Mouse (Mus musculus) ovary, postnatal 36 days (tissue): ENCODE data around the gene Hoxa10.

ENCODE experiments used
- DNase-seq: peaks from one replicate; pipeline ENCODE4 v3.0.0; 2022; ENCODE audit warnings: low spot score, mixed read lengths

The Hoxa10 gene

DNA sequence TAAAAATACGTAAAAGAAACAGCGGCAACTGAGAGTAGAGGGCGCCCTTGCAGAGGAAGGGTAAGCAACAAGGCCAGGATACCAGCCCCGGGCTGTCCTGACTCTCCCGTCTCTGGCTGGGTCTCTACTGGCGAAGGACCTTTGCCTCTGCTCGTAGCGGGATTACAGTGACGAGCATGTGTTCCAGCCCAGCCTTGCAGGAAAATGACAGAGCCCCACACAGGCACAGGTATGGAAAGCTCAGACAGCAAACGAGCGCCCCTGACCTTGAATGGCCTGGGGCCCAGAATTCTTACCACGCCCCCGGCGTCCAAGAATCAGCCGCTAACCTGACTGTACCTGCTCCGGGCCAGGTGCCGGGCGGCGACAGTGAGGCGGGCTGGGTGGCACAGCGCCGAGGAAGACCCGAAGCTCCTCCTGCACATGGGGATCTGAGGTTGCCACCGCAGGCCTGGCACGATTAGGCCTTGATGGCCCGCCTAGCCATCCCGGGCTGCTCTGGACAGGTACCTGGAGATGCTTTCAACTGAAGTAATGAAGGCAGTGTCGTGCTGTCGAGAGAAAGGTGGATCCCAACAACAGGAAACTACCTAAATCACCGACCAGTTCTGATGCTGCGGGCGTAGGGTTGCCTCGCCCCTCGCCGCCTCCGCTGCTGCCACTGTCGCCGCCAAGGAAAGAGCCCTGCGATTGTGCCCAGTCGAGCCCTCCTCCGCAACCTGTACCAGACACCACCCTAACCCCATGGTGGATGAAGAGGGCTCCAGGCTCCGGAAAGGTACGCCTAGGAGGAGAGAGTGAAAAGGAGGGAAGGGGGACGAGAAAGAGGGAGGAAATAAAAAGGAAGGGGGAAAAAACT is 10.9 kb downstream of the Hoxa10 start:
- DNase-seq = no peak

DNA sequence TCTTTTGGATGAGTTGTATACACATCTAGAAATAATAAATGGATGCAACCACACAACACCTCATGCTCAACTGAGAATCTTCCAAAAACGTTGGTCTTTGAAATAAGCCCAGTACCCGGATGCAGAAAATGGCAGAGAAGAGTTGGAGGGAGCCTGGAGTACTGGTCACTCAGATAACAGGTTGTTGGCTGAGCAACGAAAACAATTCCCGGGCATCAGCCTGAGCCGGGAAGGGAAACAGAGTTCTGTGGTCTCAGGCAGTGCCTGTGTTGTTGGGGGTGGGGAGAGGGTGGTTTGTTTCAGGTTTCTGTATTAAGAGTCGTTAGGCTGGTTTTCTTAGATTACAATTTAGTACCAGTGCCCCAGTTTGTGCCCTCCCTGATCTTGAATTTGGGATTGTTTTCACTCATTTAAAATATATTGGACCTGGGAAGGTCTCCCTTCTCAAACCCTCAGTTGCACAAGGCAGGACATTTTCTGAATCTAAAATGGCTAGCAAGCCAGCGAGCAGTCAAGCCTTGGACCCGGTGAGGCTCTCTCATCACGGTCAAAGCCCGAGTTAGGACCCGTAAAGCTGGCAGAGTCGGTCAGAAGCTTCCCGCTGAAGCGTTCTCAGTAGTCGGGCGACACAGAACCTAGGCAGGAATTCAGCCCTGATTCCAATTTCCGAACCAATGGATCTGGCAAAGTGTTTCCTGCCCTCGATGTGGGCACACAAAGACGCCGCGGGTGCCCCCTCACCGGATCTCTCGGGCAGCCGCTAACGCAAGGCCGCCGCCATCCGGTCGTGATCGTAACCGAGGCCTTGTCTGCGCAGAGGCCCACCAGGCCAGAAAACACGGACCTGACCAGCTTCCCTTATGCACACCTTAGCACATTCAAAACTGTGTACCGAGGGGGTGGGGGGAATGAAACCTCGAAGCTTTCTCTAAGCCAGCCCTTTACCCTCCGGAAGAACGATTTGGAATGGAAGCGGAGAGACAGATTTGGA is 11.9 kb downstream of the Hoxa10 start:
- DNase-seq = no peak

DNA sequence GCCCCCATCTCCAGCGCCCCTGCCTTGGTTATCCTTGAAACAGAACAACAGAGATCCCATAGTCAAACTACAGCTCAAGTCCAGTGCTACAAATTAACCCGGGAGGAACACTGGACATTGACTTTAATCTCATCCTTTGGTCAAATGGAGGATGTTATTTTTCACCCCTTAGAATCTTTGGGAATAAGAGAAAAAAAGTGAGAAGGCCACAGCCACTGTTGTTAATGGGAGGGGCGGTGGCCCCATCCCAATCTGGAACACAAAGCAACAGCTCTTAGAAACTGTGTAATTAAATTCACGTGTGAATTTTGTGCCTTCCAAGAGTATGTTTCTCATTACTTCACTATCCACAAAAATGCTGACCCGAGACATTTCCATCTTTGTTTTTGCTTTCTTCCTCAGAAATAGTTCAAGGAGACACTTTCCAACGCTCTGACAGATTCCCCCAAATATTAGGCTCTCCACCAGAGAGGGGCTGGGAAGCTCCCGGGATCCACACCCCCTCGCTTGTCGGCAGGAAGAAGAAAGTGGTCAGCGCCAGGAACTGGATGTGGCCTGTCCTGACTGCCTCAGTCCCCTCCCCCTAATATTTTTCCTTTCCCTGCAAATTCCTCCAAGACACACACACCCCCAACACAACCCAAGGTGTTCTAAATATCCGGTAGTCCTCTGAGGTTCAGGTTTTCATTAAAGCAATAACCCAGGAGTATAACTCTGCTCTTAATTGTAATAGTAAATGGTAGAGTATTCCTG is 13.0 kb downstream of the Hoxa10 start:
- DNase-seq = no peak

- DNase-seq = no peak
These were observed 13.9 kb downstream of the Hoxa10 start for GRCm38 (mm10) chr6:52226569-52227257.

GRCm38 (mm10) chr6:52225612-52226568 is 14.8 kb downstream of the Hoxa10 start:
- no peak for DNase-seq

GRCm38 (mm10) chr6:52224895-52225611 is 15.6 kb downstream of the Hoxa10 start:
- no peak for DNase-seq

DNA sequence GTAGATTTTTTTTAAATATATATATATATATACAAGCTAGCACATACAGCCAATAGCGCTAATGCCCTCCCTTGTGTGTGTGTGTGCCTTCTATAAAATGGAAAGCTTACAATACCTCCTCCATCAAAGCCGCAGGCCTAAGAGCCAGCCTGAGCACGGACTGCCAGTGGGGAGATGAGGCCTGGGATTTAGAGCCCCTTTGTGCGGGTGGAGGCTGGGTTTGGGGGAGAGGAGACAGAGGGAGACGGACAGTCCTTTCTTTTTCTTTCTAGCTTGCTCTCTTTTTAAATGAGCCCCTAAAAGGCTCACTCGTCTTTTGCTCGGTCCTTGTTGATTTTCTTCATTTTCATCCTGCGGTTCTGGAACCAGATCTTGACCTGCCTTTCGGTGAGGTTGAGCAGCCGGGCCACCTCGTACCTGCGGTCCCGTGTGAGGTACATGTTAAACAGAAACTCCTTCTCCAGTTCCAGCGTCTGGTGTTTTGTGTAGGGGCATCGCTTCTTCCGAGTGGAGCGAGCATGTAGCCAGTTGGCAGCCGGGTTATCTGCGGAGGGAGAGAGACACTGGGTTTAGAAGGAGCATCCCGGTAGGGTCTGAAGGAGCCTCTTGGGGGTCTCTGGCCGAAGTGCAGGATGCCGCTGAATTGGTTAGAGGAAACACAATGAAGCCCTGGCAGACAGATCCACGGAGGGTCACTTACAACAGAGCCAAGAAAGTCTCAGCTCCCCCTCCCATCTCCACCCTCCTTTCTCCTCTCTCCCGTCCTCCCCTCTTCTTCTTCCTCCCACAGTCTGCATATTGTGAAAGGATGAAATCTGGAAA is 16.5 kb downstream of the Hoxa10 start:
- DNase-seq = no peak

DNA sequence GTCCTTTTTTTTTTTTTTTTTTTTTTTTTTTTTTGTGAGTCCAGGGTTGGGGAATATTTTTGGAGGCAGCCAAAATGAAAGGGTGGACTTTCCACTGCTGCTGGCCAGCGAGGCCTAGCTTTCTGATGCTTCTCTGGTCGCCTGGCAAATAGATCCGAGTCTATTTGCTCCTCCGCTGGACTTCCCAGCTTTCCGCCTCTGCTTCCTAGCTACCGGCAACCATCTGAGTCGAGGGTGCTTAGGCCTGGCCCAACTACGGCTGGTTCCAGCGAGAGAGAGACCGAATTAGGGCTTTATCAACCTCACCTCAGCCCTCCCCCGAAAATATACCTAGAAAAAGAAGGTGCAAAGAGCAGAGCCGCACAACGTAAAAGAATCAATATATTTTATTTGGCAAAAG is 17.9 kb downstream of the Hoxa10 start:
- no peak for DNase-seq

DNA sequence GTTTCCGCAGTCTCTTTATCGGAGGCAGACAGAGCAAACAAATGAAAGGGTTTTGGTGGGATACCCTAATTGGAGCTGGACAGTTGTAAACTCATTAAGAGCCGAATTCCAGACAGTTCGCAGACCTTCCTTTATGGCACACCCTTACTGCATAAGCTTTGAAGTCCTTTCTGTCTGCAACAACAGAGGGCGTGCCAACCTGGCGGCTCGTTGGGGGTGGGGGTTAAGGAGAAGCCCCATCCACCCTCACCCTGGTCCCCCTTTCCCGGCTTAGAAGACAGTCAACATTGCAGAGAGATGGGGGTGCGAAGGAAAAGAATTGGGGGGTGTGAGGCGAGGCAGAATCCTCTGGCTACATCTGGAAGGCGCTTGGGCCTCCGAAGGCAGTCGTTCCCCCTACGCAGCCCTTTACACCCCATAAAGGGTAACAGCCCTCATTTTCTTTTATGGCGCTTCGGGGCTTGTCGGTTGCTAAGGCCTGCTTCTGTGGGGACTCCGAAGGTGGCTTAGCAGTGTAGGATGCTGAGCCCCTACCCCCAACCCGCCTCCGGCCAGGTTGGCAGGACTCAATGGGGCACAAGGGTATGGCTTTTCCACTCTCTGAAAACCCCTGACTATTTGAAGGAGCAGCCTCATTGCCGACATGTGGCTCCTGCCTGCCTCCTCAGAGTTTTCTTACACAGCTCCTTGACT is 18.5 kb downstream of the Hoxa10 start:
- no peak for DNase-seq

DNA sequence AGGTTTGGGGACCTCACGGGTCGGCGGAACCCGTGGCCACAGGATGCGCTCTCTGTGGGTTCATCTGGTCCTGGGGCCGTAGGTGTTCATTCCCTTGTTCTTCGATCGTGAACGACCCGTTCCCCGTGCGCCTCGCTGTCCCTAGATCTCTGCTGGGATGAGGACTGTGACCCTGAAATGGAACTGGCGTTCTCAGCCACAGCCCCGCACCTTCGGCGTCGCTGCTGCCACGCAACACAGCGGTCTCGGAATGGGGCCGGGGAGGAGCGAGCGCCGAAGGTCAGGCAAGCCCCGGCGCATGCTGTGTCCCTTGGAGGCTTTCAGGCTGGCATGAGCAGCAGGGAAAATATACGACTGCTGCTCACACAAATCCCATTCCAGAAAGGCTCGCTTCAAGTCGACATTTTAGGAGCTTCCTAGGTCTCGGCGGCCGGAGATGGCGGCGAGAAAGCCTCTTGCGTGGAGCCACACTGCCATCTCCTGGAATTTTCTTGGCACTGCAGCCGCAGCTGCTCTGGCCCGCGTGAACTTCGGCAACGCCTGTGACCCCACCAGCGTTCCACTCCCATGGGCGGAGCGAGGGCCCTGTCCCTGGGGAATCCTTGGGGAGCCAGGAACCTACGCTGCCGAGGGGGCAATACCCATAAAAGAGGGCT is 19.2 kb downstream of the Hoxa10 start, which contains the start of gene Hoxa7:
Hoxa7 (minus strand) TSS at position 518 of the 656 bp plus-strand sequence.
- DNase-seq = peak; percentile 83

DNA sequence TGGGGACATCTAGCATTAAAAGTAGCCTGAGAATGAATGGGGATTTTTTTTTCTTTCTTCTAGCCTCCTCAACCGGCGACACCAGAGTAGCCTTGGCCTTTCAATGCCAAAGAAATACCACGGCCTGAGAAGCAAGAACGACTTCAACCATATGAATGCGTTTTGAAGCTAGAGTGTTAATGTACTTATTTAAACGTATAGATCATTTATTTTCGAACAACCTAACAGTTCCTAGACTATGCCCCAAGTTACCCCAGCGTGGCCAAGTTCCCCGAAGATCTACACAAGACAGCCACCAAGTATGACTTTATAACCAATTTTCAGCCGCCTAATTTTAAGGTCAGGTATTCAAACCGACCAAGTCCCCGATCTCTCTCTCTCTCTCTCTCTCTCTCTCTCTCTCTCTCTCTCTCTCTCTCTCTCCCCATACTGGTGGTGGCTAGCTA is 19.8 kb downstream of the Hoxa10 start:
- DNase-seq = no peak

- peak; percentile 3 for DNase-seq
These were observed 20.4 kb downstream of the Hoxa10 start for GRCm38 (mm10) chr6:52220003-52220864.

- DNase-seq = no peak
These were observed 21.3 kb downstream of the Hoxa10 start for GRCm38 (mm10) chr6:52219234-52219942.

DNA sequence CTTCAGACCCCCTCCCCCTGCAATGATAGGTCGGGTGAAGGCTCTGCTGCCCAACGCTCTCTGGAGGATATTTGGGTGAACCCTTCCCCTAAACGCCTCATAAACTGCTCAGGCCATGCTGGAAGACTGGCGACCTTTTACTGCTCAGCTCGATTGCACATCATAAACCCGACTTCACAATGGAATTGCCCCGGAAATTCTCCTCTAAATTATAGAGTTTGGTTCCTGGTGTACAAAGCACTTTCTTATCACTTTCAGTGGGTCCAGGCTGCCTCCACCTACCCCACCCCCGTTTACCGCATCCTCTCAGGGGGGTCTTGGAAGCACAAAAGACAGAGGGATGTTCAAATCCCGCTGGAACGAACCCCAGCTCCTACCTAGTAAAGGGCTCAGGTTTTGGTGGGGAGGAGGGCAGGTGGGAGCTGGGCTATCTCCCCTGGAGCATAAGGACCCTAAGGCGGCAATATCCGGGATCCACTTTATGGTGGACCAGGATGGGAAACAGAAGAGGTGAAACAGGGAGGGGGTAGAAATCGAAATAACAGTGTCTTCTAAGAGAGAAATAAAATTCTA is 21.9 kb downstream of the Hoxa10 start:
- no peak for DNase-seq

- DNase-seq = no peak
These were observed 22.6 kb downstream of the Hoxa10 start for GRCm38 (mm10) chr6:52217895-52218642.
